Mouse (Mus musculus) bone marrow macrophage, adult 2 months (primary cell): ENCODE data around the gene Stat3.

Experiments used
- CTCF ChIP-seq: IDR thresholded peaks from 2 replicates; pipeline ENCODE4 v1.5.1; 2012; ENCODE audit warnings: low read depth, mild to moderate bottlenecking, low read length, moderate library complexity
- POLR2A ChIP-seq: IDR thresholded peaks from 2 replicates; pipeline ENCODE4 v1.6.1; 2012; ENCODE audit warnings: mild to moderate bottlenecking, low read depth, low read length, borderline replicate concordance

- no peak for TF ChIP-seq CTCF
- no peak for TF ChIP-seq POLR2A
These were observed 32.1 kb upstream of the Stat3 start for GRCm38 (mm10) chr11:100971455-100971854.
